Mouse (Mus musculus): ENCODE results near the gene Mre11a.

Mre11a gene

GRCm38 (mm10) chr9:14784039-14785002, at the start of gene Mre11a, which contains the start of gene Ankrd49:
TSS of gene Mre11a (plus strand) at chr9:14784654.
TSS of gene Ankrd49 (minus strand) at chr9:14784856.
- DNase-seq (ENCODE audit: low read depth): peak; percentile 99

GRCm38 (mm10) chr9:14739498-14740150, 44.8 kb upstream of the Mre11a start:
- peak; percentile 54 for DNase-seq (ENCODE audit: low read depth)

- no peak for DNase-seq (ENCODE audit: low read depth)
Measured at GRCm38 (mm10) chr9:14740151-14740924, 44.1 kb upstream of the Mre11a start, which contains the start of gene Piwil4. TSS of gene Piwil4 (minus strand) at chr9:14740733.

GRCm38 (mm10) chr9:14750901-14751502, 33.5 kb upstream of the Mre11a start:
- DNase-seq (ENCODE audit: low read depth): no peak

GRCm38 (mm10) chr9:14751503-14752000, 32.9 kb upstream of the Mre11a start:
- no peak for DNase-seq (ENCODE audit: low read depth)

- DNase-seq (ENCODE audit: low read depth): no peak
Measured at GRCm38 (mm10) chr9:14752001-14752522, 32.4 kb upstream of the Mre11a start, which contains the start of gene Fut4. TSS of gene Fut4 (minus strand) at chr9:14752393.

GRCm38 (mm10) chr9:14753947-14754346, 30.5 kb upstream of the Mre11a start:
- no peak for DNase-seq (ENCODE audit: low read depth)

GRCm38 (mm10) chr9:14754469-14754868, 30.0 kb upstream of the Mre11a start:
- DNase-seq (ENCODE audit: low read depth): no peak

GRCm38 (mm10) chr9:14758590-14758989, 25.9 kb upstream of the Mre11a start:
- DNase-seq (ENCODE audit: low read depth): peak; percentile 79

GRCm38 (mm10) chr9:14759261-14759660, 25.2 kb upstream of the Mre11a start:
- peak; percentile 59 for DNase-seq (ENCODE audit: low read depth)

GRCm38 (mm10) chr9:14764765-14765164, 19.7 kb upstream of the Mre11a start:
- DNase-seq (ENCODE audit: low read depth): peak; percentile 54

GRCm38 (mm10) chr9:14769811-14770210, 14.6 kb upstream of the Mre11a start:
- DNase-seq (ENCODE audit: low read depth): no peak

GRCm38 (mm10) chr9:14770803-14771471, 13.5 kb upstream of the Mre11a start, which contains the start of gene 1700012B09Rik:
TSS of gene 1700012B09Rik (minus strand) at chr9:14771030.
- DNase-seq (ENCODE audit: low read depth): peak; percentile 76

- peak; percentile 75 for DNase-seq (ENCODE audit: low read depth)
Measured at GRCm38 (mm10) chr9:14772074-14772473, 12.4 kb upstream of the Mre11a start.

GRCm38 (mm10) chr9:14773813-14774212, 10.6 kb upstream of the Mre11a start:
- peak; percentile 66 for DNase-seq (ENCODE audit: low read depth)

- DNase-seq (ENCODE audit: low read depth): no peak
Measured at GRCm38 (mm10) chr9:14778341-14778740, 6.1 kb upstream of the Mre11a start.

- DNase-seq (ENCODE audit: low read depth): no peak
Measured at GRCm38 (mm10) chr9:14787356-14787755, 2.9 kb downstream of the Mre11a start.

GRCm38 (mm10) chr9:14805714-14806113, 21.3 kb downstream of the Mre11a start:
- DNase-seq (ENCODE audit: low read depth): peak; percentile 22

GRCm38 (mm10) chr9:14806786-14807185, 22.3 kb downstream of the Mre11a start:
- DNase-seq (ENCODE audit: low read depth): no peak

- no peak for DNase-seq (ENCODE audit: low read depth)
Measured at GRCm38 (mm10) chr9:14810111-14810510, 25.7 kb downstream of the Mre11a start.
